Mouse (Mus musculus): ENCODE results near the gene Zfp597. TPM values are rescaled to one million over a fixed set of nuclear protein-coding genes. Genes with fewer than 3 reads are reported as not detected.

Zfp597 gene
- total and polyA plus RNA-seq, 3 experiments, result 2.3 to 12.1 (median 10.8) TPM

DNA sequence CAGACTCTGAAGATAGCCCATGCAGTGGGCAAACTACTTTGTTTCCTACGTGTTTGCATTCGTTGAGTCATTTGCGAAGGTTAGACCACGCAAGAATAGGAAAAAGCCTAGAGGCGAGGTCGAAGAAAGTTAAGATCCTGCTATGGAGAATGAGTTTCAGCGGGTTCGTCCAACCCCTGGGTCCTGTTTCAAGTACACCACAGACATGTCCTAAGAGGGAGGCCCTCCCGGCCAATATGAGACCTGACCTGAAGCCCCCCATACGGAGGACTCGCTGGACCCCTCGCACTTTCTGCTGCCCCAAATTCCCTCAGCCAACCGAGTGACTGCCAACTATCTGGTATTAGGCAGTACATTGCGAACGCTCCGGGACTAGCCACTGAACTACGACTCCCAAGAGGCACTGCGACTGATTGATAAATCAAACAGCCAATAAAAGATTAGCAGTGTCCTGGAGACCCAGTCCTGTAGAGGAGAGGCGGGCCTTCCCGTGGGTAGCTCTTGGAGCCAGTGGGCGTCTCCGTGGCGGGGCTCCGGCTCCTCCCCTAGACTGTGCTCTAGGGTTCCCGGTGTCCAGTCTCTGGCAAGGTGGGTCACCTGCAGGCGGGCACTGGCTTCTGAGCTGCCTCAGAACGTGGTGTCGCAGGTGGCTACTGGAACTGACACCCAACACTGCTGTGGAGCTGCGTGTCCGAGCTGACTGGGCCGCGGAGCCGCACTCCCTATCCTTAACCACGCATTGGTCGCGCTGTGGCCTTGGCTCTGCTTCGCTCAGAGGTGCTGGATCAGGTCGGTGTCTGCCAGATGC lies 37.4 kb downstream of the Zfp597 start, which contains the start of gene Zfp174:
Gene Zfp174 (plus strand): TSS at position 558 of the 808 bp plus-strand sequence.
- Histone ChIP-seq H3K9ac (ENCODE audit: low read depth, low read length) (peak within 1 kb of the TSS; percentile 84), H3K36me3 (ENCODE audit: control insufficient read depth, insufficient read depth, low read length) (no peaks in the 10 kb centered on the region), H3K4me3 (peak within 1 kb of the TSS; percentile 67), H3K27me3 (ENCODE audit: control insufficient read depth, insufficient read depth, low read length) (no peaks in the 10 kb centered on the region), H3K4me1 (ENCODE audit: control insufficient read depth, insufficient read depth, low read length) (no peaks in the 10 kb centered on the region; the same call in none of the 2 replicates), H3K27ac (peak within 1 kb of the TSS; percentile 82), H3K79me2 (replicated peaks; ENCODE audit: control insufficient read depth, insufficient read depth, low read length) (no peaks in the 10 kb centered on the region)
- peak; percentile 92 to 96 for DNase-seq
- TF ChIP-seq POLR2A (IDR thresholded peaks at IDR 0.05; ENCODE audit: insufficient read depth, low read depth, low read length) (peak; percentile 77), CTCF (IDR thresholded peaks at IDR 0.05) (peak; percentile 27; the same call in 1 of the 2 replicates), EP300 (IDR thresholded peaks at IDR 0.05; ENCODE audit: insufficient read depth, low read depth, low read length) (no peak)
- 1% methylated on average over 38 of the region's 38 CpGs for WGBS
- intact Hi-C loops (cut with DNase I), result loop anchor here (2.0 to 10.0 kb wide), 5 partner anchors 38 to 438 kb away; partner anchors contain the start of genes 1700037C18Rik, Cluap1, Gm20695 and Slx4

DNA sequence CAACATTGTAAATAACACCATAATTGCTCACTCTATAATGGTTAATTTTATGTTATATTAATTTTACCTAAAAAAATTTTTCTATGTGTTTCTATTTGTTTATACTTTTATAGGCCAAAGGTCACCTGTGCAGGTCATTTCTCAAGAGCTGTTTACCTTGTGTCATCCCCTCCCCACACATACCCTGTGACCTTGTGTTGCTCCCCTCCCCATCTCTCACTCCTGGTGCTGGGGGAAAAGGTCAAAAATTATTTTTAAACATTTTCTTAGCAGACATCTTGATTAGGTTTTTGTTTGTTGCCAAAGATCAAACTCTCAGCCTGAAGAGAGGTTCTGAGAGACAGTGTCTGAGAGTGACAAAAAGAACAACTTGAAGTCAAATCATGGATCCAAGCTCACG lies 40.6 kb downstream of the Zfp597 start:
- Histone ChIP-seq H3K27me3 (ENCODE audit: control insufficient read depth, insufficient read depth, low read length) (no peaks in the 10 kb centered on the region), H3K9ac (ENCODE audit: low read depth, low read length) (no peak overlapping the region), H3K79me2 (replicated peaks; ENCODE audit: control insufficient read depth, insufficient read depth, low read length) (no peaks in the 10 kb centered on the region), H3K4me3 (no peak overlapping the region), H3K4me1 (ENCODE audit: control insufficient read depth, insufficient read depth, low read length) (no peaks in the 10 kb centered on the region; the same call in none of the 2 replicates), H3K36me3 (ENCODE audit: control insufficient read depth, insufficient read depth, low read length) (no peaks in the 10 kb centered on the region), H3K27ac (no peak overlapping the region)
- intact Hi-C loops (cut with DNase I), result loop anchor here (10.0 kb wide), 2 partner anchors 99 to 441 kb away; partner anchors contain the start of gene Zfp263
- TF ChIP-seq EP300 (IDR thresholded peaks at IDR 0.05; ENCODE audit: insufficient read depth, low read depth, low read length), result no peak
- DNase-seq, result no peak
- 68% methylated on average over 1 of the region's 1 CpGs for WGBS

DNA sequence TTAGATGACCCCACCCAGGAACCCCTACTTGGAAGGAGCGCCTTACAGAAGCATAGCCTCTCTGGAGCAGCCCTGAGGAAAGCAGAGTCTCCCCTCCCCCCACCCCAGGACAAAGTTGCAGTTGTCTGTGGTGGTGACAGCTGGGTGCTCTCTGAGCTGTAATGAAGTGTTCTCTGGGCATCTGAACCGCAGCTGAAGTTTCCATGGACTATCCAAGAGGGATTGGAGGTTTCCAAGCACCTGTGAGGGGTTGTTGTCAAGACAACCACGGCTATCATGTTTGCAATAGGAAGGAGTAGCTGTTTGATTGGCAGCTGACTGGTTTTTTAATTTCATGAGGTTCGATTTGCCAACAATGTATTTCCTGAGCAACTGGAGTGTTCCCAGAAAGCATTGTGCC lies 41.4 kb downstream of the Zfp597 start:
- TF ChIP-seq POLR2A (IDR thresholded peaks at IDR 0.05; ENCODE audit: insufficient read depth, low read depth, low read length) (no peak), EP300 (IDR thresholded peaks at IDR 0.05; ENCODE audit: insufficient read depth, low read depth, low read length) (no peak), CTCF (IDR thresholded peaks at IDR 0.05) (no peak)
- Histone ChIP-seq H3K27ac (no peak overlapping the region), H3K27me3 (ENCODE audit: control insufficient read depth, insufficient read depth, low read length) (no peaks in the 10 kb centered on the region), H3K4me1 (ENCODE audit: control insufficient read depth, insufficient read depth, low read length) (no peaks in the 10 kb centered on the region; the same call in none of the 2 replicates), H3K79me2 (replicated peaks; ENCODE audit: control insufficient read depth, insufficient read depth, low read length) (no peaks in the 10 kb centered on the region), H3K36me3 (ENCODE audit: control insufficient read depth, insufficient read depth, low read length) (no peaks in the 10 kb centered on the region), H3K4me3 (no peak overlapping the region), H3K9ac (ENCODE audit: low read depth, low read length) (no peak overlapping the region)
- 28% methylated on average over 4 of the region's 4 CpGs for WGBS
- DNase-seq, result no peak
- intact Hi-C loops (cut with DNase I), result loop anchor here (10.0 kb wide), 2 partner anchors 98 to 442 kb away; partner anchors contain the start of gene Zfp263

DNA sequence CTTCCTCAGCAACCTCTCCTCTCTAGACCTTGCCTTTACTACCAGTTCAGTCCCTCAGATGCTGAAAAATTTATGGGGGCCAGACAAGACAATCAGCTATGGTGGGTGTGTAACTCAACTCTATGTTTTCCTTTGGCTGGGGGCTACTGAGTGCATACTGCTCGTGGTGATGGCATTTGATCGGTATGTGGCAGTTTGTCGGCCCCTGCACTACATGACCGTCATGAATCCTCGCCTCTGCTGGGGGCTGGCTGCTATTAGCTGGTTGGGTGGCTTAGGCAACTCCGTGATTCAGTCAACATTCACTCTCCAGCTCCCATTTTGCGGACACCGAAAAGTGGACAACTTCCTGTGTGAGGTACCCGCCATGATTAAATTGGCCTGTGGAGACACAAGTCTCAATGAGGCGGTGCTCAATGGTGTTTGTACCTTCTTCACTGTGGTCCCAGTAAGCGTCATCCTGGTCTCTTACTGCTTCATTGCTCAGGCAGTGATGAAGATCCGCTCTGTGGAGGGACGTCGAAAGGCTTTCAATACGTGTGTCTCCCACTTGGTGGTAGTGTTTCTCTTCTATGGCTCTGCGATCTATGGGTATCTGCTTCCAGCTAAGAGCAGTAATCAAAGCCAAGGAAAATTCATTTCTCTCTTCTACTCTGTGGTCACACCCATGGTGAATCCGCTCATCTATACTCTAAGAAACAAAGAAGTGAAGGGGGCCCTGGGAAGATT lies 45.0 kb downstream of the Zfp597 start:
- H3K79me2 ChIP-seq (replicated peaks; ENCODE audit: control insufficient read depth, insufficient read depth, low read length), result no peaks in the 10 kb centered on the region
- H3K9ac ChIP-seq (ENCODE audit: low read depth, low read length), result no peak overlapping the region
- H3K4me1 ChIP-seq (ENCODE audit: control insufficient read depth, insufficient read depth, low read length), result no peaks in the 10 kb centered on the region
- H3K36me3 ChIP-seq (ENCODE audit: control insufficient read depth, insufficient read depth, low read length), result no peaks in the 10 kb centered on the region
- no peaks in the 10 kb centered on the region for H3K27me3 ChIP-seq (ENCODE audit: control insufficient read depth, insufficient read depth, low read length)
- no peak for DNase-seq
- H3K27ac ChIP-seq, result no peak overlapping the region
- TF ChIP-seq EP300 (IDR thresholded peaks at IDR 0.05; ENCODE audit: insufficient read depth, low read depth, low read length) (0 out of 2 replicates have a peak, but pooled peaks have one; percentile 36), POLR2A (IDR thresholded peaks at IDR 0.05; ENCODE audit: insufficient read depth, low read depth, low read length) (no peak), CTCF (IDR thresholded peaks at IDR 0.05) (peak; percentile 76)
- H3K4me3 ChIP-seq, result no peak overlapping the region
- intact Hi-C loops (cut with DNase I), result no loop called here
- WGBS, result 42% methylated on average over 17 of the region's 17 CpGs

DNA sequence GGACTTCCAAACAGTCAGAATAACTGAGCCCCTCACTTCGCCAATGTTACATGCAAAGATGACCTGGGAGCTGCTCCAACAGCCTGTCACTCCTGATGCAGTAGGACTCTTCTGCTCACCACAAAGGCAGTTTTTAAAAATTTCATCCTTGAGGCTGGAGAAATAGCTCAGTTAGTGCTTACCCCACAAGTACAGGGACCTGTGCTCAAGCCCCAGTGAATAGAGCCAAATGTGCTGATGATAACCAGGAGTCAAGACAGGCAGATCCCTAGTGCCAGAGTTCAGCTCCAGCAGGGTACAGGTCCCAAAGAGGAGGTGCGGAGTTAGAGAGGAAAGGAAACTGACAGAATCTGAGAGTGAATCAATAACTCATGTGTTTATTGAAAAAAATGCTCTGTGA lies 48.9 kb downstream of the Zfp597 start:
- H3K79me2 ChIP-seq (replicated peaks; ENCODE audit: control insufficient read depth, insufficient read depth, low read length), result no peaks in the 10 kb centered on the region
- H3K4me3 ChIP-seq, result no peak overlapping the region
- no peaks in the 10 kb centered on the region for H3K27me3 ChIP-seq (ENCODE audit: control insufficient read depth, insufficient read depth, low read length)
- WGBS, result 65% methylated on average over 2 of the region's 2 CpGs
- H3K27ac ChIP-seq, result no peak overlapping the region
- TF ChIP-seq CTCF (IDR thresholded peaks at IDR 0.05), result no peak
- no peak for DNase-seq
- H3K9ac ChIP-seq (ENCODE audit: low read depth, low read length), result no peak overlapping the region
- intact Hi-C loops (cut with DNase I), result no loop called here
- H3K4me1 ChIP-seq (ENCODE audit: control insufficient read depth, insufficient read depth, low read length), result no peaks in the 10 kb centered on the region
- H3K36me3 ChIP-seq (ENCODE audit: control insufficient read depth, insufficient read depth, low read length), result no peaks in the 10 kb centered on the region
